Mouse (Mus musculus) lung, postnatal 25 days (tissue): Measurements from ENCODE around the gene Hspb11.
A peak's percentile ranks its signal among the peaks of the same experiment; 100 is the strongest.

Experiments
- DNase-seq: peaks from one replicate; pipeline ENCODE4 v3.0.0; 2022; ENCODE audit warnings: low spot score

Hspb11 gene

DNA sequence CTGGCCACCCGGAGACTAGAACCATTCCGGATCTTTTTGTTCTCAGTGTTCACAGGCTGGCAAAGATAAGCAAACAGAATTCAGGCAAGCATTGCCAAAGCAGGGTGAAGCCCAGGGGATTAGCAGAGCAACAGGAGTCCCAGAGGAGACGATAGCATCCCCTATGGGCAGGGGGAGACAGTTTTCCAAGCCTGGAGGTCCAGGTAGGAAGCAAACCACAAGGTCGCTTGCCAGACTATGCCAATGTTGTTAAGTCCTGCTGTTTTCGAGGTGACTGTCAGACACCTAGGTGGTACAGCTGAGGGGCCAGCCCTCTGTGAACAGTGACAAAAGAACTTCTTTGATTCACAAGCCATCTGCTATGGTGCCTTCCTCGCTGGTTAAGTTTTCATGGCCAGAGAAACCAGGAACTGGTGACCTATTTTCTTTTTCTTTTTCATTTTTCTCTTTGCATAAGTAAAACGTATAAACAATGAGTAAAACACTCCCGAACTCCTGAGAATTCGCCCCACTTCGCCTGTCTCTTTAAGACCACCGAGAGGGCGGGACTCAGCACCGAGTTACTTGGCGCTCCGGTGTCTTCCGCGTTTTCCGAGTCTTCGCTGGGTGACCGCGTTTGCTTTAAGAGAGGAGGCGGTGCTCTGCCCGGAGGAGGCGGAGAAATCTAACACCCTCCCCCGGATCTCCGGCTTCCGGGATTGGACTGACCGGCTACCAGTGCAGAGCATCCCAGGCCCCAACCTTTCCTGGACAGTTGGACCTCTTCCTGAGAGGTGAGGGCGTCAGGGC is 60.5 kb downstream of the Hspb11 start, which contains the start of gene Yipf1:
Gene Yipf1 (plus strand): TSS at position 674 of the 789 bp plus-strand sequence.
- DNase-seq = peak; percentile 95

- DNase-seq = no peak
These were observed 61.0 kb downstream of the Hspb11 start for GRCm38 (mm10) chr4:107314479-107314805.

DNA sequence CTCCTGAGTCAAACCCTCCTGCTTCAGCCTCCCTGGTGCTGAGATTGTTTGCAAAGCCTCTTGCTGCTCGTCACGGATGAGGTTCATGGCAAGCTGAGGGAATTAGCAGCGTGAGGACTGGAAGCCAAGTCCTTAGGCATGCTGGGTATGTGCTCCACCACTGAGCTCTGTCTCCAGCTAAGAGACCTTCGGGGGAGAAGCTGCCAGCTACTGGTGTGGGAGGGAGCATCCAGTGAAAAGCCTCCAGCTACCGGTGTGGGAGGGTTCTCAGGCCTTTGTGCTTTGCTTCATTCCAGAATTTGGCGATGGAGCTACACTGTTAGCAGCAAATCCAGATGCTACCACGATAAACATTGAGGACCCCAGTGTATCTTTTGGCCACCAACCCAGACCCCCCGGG is 65.3 kb downstream of the Hspb11 start:
- no peak for DNase-seq

GRCm38 (mm10) chr4:107321041-107321440 is 67.6 kb downstream of the Hspb11 start:
- no peak for DNase-seq

DNA sequence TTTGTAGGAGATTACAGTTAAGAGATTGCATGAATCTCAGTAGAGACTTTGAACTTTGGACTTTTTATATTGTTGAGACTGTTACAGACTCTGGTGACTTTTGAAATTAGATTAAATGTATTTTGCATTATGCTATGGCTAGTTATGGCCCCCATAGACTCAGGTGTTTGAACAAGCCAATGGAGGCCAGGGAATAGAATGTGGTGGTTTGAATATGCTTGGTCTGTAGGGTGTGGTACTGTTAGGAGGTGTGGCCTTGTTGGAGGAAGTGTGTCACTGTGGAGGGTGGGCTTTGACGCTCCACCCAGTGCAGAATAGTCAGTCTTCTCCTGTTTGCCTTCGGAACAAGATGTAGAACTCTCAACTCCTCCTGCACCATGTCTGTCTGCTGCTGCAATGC is 69.7 kb downstream of the Hspb11 start:
- no peak for DNase-seq

GRCm38 (mm10) chr4:107328530-107328929 is 75.1 kb downstream of the Hspb11 start:
- no peak for DNase-seq
